Mouse (Mus musculus) macrophage (primary cell): ENCODE measurements around the gene 9530053A07Rik. TPM values are rescaled to one million over a fixed set of nuclear protein-coding genes. Genes with fewer than 3 reads are reported as not detected.

Source experiments
- polyA plus RNA-seq: library from polyadenylated mRNA; stranded (reverse); fragments of 250-400 nt; gene quantifications from 3 replicates; pipeline ENCODE4 v1.2.4, GENCODE M21; 2018; ENCODE audit warnings: inconsistent platforms

Gene 9530053A07Rik
- polyA plus RNA-seq, 1 experiment from 2014 or later = not detected

Other genes with a start within 250 kb of the 9530053A07Rik start
- 3.0 to 4.3 TPM (median 3.5 TPM) in 3 replicates for gene Zfp974, start 200.0 kb upstream of the 9530053A07Rik start, polyA plus RNA-seq
- 6.2 to 8.0 TPM (median 7.8 TPM) in 3 replicates for gene Zfp780b, start 150.3 kb upstream of the 9530053A07Rik start, polyA plus RNA-seq
- gene Zfp850, start 115.4 kb upstream of the 9530053A07Rik start, polyA plus RNA-seq = 0.95 to 1.2 TPM (median 0.97 TPM) in 3 replicates
- 88.3 to 136 TPM (median 104 TPM) in 3 replicates for gene Psmc4, start 79.4 kb upstream of the 9530053A07Rik start, polyA plus RNA-seq
- gene Fcgbp, start 58.2 kb upstream of the 9530053A07Rik start, polyA plus RNA-seq = not detected in 3 replicates
- 53.7 to 146 TPM (median 80.2 TPM) in 3 replicates for gene Fbl, start 40.2 kb downstream of the 9530053A07Rik start, polyA plus RNA-seq
- 2.6 to 13.6 TPM (median 7.4 TPM) in 3 replicates for gene Dyrk1b, start 50.0 kb downstream of the 9530053A07Rik start, polyA plus RNA-seq
- gene Eid2, start 138.4 kb downstream of the 9530053A07Rik start, polyA plus RNA-seq = 2.4 to 4.6 TPM (median 3.7 TPM) in 3 replicates
- gene Eid2b, start 148.3 kb downstream of the 9530053A07Rik start, polyA plus RNA-seq = 3.2 to 4.7 TPM (median 4.1 TPM) in 3 replicates
- gene Selenov, start 161.7 kb downstream of the 9530053A07Rik start, polyA plus RNA-seq = not detected in 3 replicates
- gene Dll3, start 172.8 kb downstream of the 9530053A07Rik start, polyA plus RNA-seq = not detected in 3 replicates
- 15.4 to 48.5 TPM (median 20.8 TPM) in 3 replicates for gene Timm50, start 182.6 kb downstream of the 9530053A07Rik start, polyA plus RNA-seq
- gene Supt5, start 209.3 kb downstream of the 9530053A07Rik start, polyA plus RNA-seq = 73.4 to 112 TPM (median 77.6 TPM) in 3 replicates
- 335 to 822 TPM (median 800 TPM) in 3 replicates for gene Rps16, start 221.2 kb downstream of the 9530053A07Rik start, polyA plus RNA-seq
- 3.6 to 7.0 TPM (median 5.4 TPM) in 3 replicates for gene Plekhg2, start 243.1 kb downstream of the 9530053A07Rik start, polyA plus RNA-seq